Mouse (Mus musculus) heart, postnatal 0 days (tissue): ENCODE measurements around the gene Map2k2. TPM values are rescaled to one million over a fixed set of nuclear protein-coding genes. Genes with fewer than 3 reads are reported as not detected.

Source experiments
- ATAC-seq: fragments of 200-750 bp; cut with Nextera tagmentation; 2 replicates; pipeline ENCODE4 v1.8.0; 2017; ENCODE audit warnings: low read depth, moderate number of reproducible peaks, moderate library complexity; ENCODE audit not compliant: insufficient read depth
- DNase-seq: peaks from one replicate; pipeline ENCODE4 v3.0.0-alpha.2; 2016; ENCODE audit warnings: low spot score
- H3K27ac ChIP-seq: fragments of 300-500 bp; sonication (generic); 2 replicates; pipeline ENCODE4 v1.5.1; 2014; ENCODE audit warnings: low read depth, mild to moderate bottlenecking
- H3K27me3 ChIP-seq: fragments of 300-500 bp; sonication (generic); 2 replicates; pipeline ENCODE4 v1.6.1; 2014; ENCODE audit warnings: low read length, mixed read lengths; ENCODE audit not compliant: control insufficient read depth, insufficient read depth
- H3K36me3 ChIP-seq: fragments of 300-500 bp; sonication (generic); replicated peaks from 2 replicates; pipeline ENCODE4 v1.6.1; 2014; ENCODE audit warnings: low read length, mixed read lengths; ENCODE audit not compliant: control insufficient read depth, insufficient read depth
- H3K4me1 ChIP-seq: fragments of 300-500 bp; sonication (generic); 2 replicates; pipeline ENCODE4 v1.6.1; 2014; ENCODE audit warnings: antibody characterized with exemption; ENCODE audit not compliant: control insufficient read depth, insufficient read depth
- H3K4me2 ChIP-seq: fragments of 300-500 bp; sonication (generic); 2 replicates; pipeline ENCODE4 v1.6.1; 2014; ENCODE audit warnings: low read depth, mild to moderate bottlenecking, low read length, moderate library complexity
- H3K4me3 ChIP-seq: fragments of 300-500 bp; sonication (generic); 2 replicates; pipeline ENCODE4 v1.5.1; 2014; ENCODE audit warnings: low read depth, low read length
- H3K9ac ChIP-seq: fragments of 300-500 bp; sonication (generic); replicated peaks from 2 replicates; pipeline ENCODE4 v1.6.1; 2014; ENCODE audit warnings: low read depth, low read length, mixed read lengths
- H3K9me3 ChIP-seq: fragments of 300-500 bp; sonication (generic); replicated peaks from 2 replicates; pipeline ENCODE4 v1.6.1; 2016; ENCODE audit warnings: low read length; ENCODE audit not compliant: control insufficient read depth
- CTCF ChIP-seq: IDR thresholded peaks from 2 replicates; pipeline ENCODE4 v1.5.1; 2016; ENCODE audit warnings: antibody characterized with exemption, control low read depth, low read depth
- EP300 ChIP-seq: IDR thresholded peaks from 2 replicates; pipeline ENCODE4 v1.6.1; 2016; ENCODE audit warnings: antibody characterized with exemption, low read depth
- WGBS: fragments of 180-500 bp; shearing (Covaris S2); extraction: QIAGEN DNeasy Blood & Tissue Kit; methylation state at CpG from one replicate; pipeline ENCODE4 v1.1.7; 2014; 5-methylcytosine and 5-hydroxymethylcytosine counted together
- polyA plus RNA-seq: library from polyadenylated mRNA; unstranded; fragments of >200 nt; fragmentation: Nextera tagmentation; extraction: Ambion mirVana; gene quantifications from 2 replicates; pipeline ENCODE4 v1.2.1, GENCODE M21; 2015
- total RNA-seq: library from RNA; depleted of rRNA; stranded (reverse); fragments of >200 nt; gene quantifications from 2 replicates; pipeline ENCODE4 v1.2.3, GENCODE M21; 2014; ENCODE audit warnings: low replicate concordance

Gene Map2k2
- total and polyA plus RNA-seq, 2 experiments from 2014 or later, result 133 to 208 TPM

GRCm38 (mm10) chr10:81090621-81091020, 15.1 kb upstream of the Map2k2 start:
- ATAC-seq, result no peak

GRCm38 (mm10) chr10:81092465-81093250, 13.1 kb upstream of the Map2k2 start:
- TF ChIP-seq EP300 (no peak), CTCF (no peak)
- H3K4me1 ChIP-seq, result 0 out of 2 replicates have a peak, but pooled peaks cover 3% of the 10 kb centered on the region
- 45% methylated on average over 22 of the region's 22 CpGs for WGBS
- H3K36me3 ChIP-seq, result no peaks in the 10 kb centered on the region
- H3K27ac ChIP-seq, result no peak overlapping the region
- no peak overlapping the region for H3K4me2 ChIP-seq
- DNase-seq, result peak; percentile 23
- H3K9ac ChIP-seq, result no peak overlapping the region
- no peaks in the 10 kb centered on the region for H3K9me3 ChIP-seq
- ATAC-seq, result peak; percentile 42; the same call in 1 of the 2 replicates
- no peak overlapping the region for H3K4me3 ChIP-seq
- no peaks in the 10 kb centered on the region for H3K27me3 ChIP-seq

More at GRCm38 (mm10) chr10:81090621-81091020, 15.1 kb upstream of the Map2k2 start:
- Histone ChIP-seq H3K9me3 (no peaks in the 10 kb centered on the region), H3K4me3 (no peak overlapping the region), H3K4me2 (no peak overlapping the region), H3K9ac (no peak overlapping the region), H3K4me1 (0 out of 2 replicates have a peak, but pooled peaks cover 3% of the 10 kb centered on the region), H3K36me3 (no peaks in the 10 kb centered on the region), H3K27me3 (no peaks in the 10 kb centered on the region), H3K27ac (no peak overlapping the region)
- TF ChIP-seq CTCF (no peak), EP300 (no peak)
- WGBS, result 76% methylated on average over 7 of the region's 7 CpGs
- no peak for DNase-seq

GRCm38 (mm10) chr10:81094931-81095678, 10.6 kb upstream of the Map2k2 start:
- Histone ChIP-seq H3K4me1 (0 out of 2 replicates have a peak, but pooled peaks cover 3% of the 10 kb centered on the region), H3K27me3 (no peaks in the 10 kb centered on the region), H3K4me3 (no peak overlapping the region), H3K9ac (no peak overlapping the region), H3K9me3 (no peaks in the 10 kb centered on the region), H3K36me3 (no peaks in the 10 kb centered on the region), H3K27ac (no peak overlapping the region), H3K4me2 (no peak overlapping the region)
- no peak for TF ChIP-seq EP300
- TF ChIP-seq CTCF, result no peak
- ATAC-seq (no peak), DNase-seq (no peak)
- WGBS, result 54% methylated on average over 9 of the region's 9 CpGs

GRCm38 (mm10) chr10:81106113-81106721, 502 bp downstream of the Map2k2 start:
- DNase-seq (peak; percentile 78), ATAC-seq (peak; percentile 88)
- Histone ChIP-seq H3K4me3 (peak overlapping the region; percentile 88), H3K4me1 (peaks cover 18% of the 10 kb centered on the region), H3K9me3 (no peaks in the 10 kb centered on the region), H3K4me2 (peak overlapping the region; percentile 71), H3K36me3 (peaks cover 27% of the 10 kb centered on the region), H3K9ac (peak overlapping the region; percentile 94), H3K27me3 (no peaks in the 10 kb centered on the region), H3K27ac (peak overlapping the region; percentile 98)
- no peak for TF ChIP-seq EP300
- peak; percentile 26; the same call in 1 of the 2 replicates for TF ChIP-seq CTCF
- WGBS, result under 1% methylated on average over 31 of the region's 35 CpGs

GRCm38 (mm10) chr10:81112946-81113345, 7.2 kb downstream of the Map2k2 start:
- no peak for ATAC-seq
- TF ChIP-seq EP300 (no peak), CTCF (no peak)
- H3K4me2 ChIP-seq, result no peak overlapping the region
- 93% methylated on average over 6 of the region's 6 CpGs for WGBS
- no peaks in the 10 kb centered on the region for H3K4me1 ChIP-seq
- DNase-seq, result no peak
- H3K9me3 ChIP-seq, result no peaks in the 10 kb centered on the region
- peaks cover 71% of the 10 kb centered on the region for H3K36me3 ChIP-seq
- H3K27me3 ChIP-seq, result no peaks in the 10 kb centered on the region
- no peak overlapping the region for H3K9ac ChIP-seq
- no peak overlapping the region for H3K4me3 ChIP-seq
- H3K27ac ChIP-seq, result no peak overlapping the region
